Mouse (Mus musculus) heart, embryonic 14.5 days (tissue): ENCODE measurements around the gene Gipc3. TPM values are rescaled to one million over a fixed set of nuclear protein-coding genes. Genes with fewer than 3 reads are reported as not detected.

Source experiments
- ATAC-seq: fragments of 200-750 bp; cut with Nextera tagmentation; 2 replicates; pipeline ENCODE4 v1.8.0; 2017; ENCODE audit warnings: low read depth, moderate TSS enrichment; ENCODE audit not compliant: insufficient number of reproducible peaks, insufficient read depth, low FRiP score
- H3K27ac ChIP-seq, 2 experiments: fragments of 200-500 bp in 1 of 2; fragments of 300-500 bp in 1 of 2; sonication (generic) in 1 of 2; replicated peaks in 1 of 2; 2 replicates each; pipeline ENCODE4 v1.5.1; 2012 to 2014; ENCODE audit warnings: low read depth in 2 of 2, low read length in 2 of 2, control low read depth in 1 of 2, mild to moderate bottlenecking in 1 of 2, mixed read lengths in 1 of 2; ENCODE audit not compliant: control insufficient read depth in 1 of 2, insufficient read depth in 1 of 2
- H3K27me3 ChIP-seq: fragments of 300-500 bp; sonication (generic); 2 replicates; pipeline ENCODE4 v1.6.1; 2014; ENCODE audit warnings: mild to moderate bottlenecking, low read length, control low read depth; ENCODE audit not compliant: control insufficient read depth, insufficient read depth
- H3K36me3 ChIP-seq: fragments of 300-500 bp; sonication (generic); 2 replicates; pipeline ENCODE4 v1.6.1; 2014; ENCODE audit warnings: mild to moderate bottlenecking, control low read depth, low read length, mixed read lengths; ENCODE audit not compliant: control insufficient read depth, insufficient read depth
- H3K4me1 ChIP-seq, 2 experiments: fragments of 200-500 bp in 1 of 2; fragments of 300-500 bp in 1 of 2; sonication (generic) in 1 of 2; 2 replicates each; pipeline ENCODE4 v1.6.1; 2012 to 2014; ENCODE audit warnings: low read length in 2 of 2, control low read depth in 1 of 2, mixed read lengths in 1 of 2; ENCODE audit not compliant: control insufficient read depth in 2 of 2, insufficient read depth in 2 of 2
- H3K4me2 ChIP-seq: fragments of 300-500 bp; sonication (generic); 2 replicates; pipeline ENCODE4 v1.6.1; 2014; ENCODE audit warnings: mild to moderate bottlenecking, low read length
- H3K4me3 ChIP-seq, 2 experiments: fragments of 200-500 bp in 1 of 2; fragments of 300-500 bp in 1 of 2; sonication (generic) in 1 of 2; 2 replicates each; pipeline ENCODE4 v1.5.1; 2012 to 2014; ENCODE audit warnings: low read length in 2 of 2, mild to moderate bottlenecking in 2 of 2, control low read depth in 1 of 2, low read depth in 1 of 2, moderate library complexity in 1 of 2; ENCODE audit not compliant: control insufficient read depth in 1 of 2, insufficient read depth in 1 of 2
- H3K9ac ChIP-seq: fragments of 300-500 bp; sonication (generic); 2 replicates; pipeline ENCODE4 v1.6.1; 2014; ENCODE audit warnings: mild to moderate bottlenecking, low read length
- H3K9me3 ChIP-seq: fragments of 300-500 bp; sonication (generic); 2 replicates; pipeline ENCODE4 v1.6.1; 2016; ENCODE audit warnings: low read length, control low read depth; ENCODE audit not compliant: control insufficient read depth
- WGBS: fragments of 180-500 bp; shearing (Covaris S2); extraction: QIAGEN DNeasy Blood & Tissue Kit; methylation state at CpG from one replicate; pipeline ENCODE4 v1.1.7; 2014; 5-methylcytosine and 5-hydroxymethylcytosine counted together
- polyA plus RNA-seq: library from polyadenylated mRNA; unstranded; fragments of >200 nt; fragmentation: Nextera tagmentation; extraction: Ambion mirVana; gene quantifications from 2 replicates; pipeline ENCODE4 v1.2.1, GENCODE M21; 2014

The Gipc3 gene
- polyA plus RNA-seq, 1 experiment from 2014 or later: 0.11 TPM

DNA sequence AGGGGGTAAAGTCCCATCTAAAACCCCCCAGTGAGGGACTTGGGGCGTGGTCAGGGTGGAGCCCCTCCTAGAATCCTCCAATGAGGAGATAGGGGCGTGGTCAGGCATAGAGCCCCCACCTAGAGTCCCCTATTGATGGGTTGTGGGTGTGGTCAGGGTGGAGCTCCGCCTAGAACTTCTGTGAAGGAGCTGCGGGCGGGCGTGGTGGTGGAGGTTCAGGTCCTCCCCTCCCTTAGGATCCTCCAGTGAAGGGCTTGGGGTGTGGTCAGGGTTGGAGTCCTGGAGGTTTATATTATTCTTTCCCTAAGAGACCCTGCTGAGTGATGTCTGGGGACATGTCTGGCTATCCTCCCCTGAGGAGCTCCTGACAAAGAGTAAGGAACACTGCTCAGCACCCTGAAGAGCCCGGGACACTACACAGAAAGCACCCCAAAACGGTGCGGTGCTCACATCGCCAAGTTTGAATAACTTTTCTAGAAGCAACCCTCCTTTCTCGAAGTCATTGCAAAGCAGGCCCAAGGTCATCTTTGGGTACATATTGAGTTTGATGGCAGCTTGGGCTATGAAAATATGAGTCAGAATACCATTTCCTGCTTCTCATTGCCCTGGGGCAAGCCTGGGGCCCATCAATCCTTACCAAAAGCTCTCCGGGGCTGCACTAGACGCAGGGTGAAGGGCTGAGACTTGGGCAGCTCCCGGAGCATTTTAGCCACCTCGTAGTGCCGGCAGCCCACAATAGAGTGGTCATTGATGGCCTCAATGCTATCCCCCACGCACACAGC is 2.3 kb downstream of the Gipc3 start:
- Histone ChIP-seq H3K4me2 (no peak overlapping the region), H3K36me3 (0 out of 2 replicates have a peak, but pooled peaks cover 6% of the 10 kb centered on the region), H3K4me1 (peaks cover 0 to 5% of the 10 kb centered on the region in 2 experiments; a peak in 1 of 4 replicates), H3K9me3 (no peaks in the 10 kb centered on the region), H3K4me3 (no peak overlapping the region), H3K27ac (no peak overlapping the region), H3K27me3 (peaks cover 19% of the 10 kb centered on the region), H3K9ac (no peak overlapping the region)
- WGBS: 43% methylated on average over 17 of the region's 17 CpGs
- no peak; the same call in 1 of the 2 replicates for ATAC-seq

DNA sequence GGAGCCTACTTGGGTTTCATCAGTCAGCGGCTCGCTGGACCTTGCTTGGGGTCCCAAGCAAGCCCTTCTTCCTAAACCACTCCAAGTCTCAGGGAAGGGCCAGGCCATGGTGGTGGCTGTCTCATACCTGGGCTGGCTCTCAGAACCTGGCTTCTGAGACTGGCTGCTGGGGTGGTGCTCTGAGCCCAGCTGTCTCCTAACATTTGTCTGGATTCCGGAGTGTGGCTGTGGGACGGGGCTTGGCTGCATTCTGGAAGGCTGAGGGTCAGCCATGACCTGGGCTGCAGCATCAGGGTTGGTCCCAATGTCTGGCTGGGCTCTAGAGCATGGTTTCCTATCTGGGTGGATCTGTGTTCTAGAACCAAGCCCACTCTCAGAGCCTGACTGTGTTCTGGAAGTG is 6.5 kb downstream of the Gipc3 start:
- H3K36me3 ChIP-seq: peaks cover 3% of the 10 kb centered on the region; the same call in 1 of the 2 replicates
- no peak overlapping the region for H3K4me3 ChIP-seq
- 87% methylated on average over 4 of the region's 4 CpGs for WGBS
- peak overlapping the region in 1 of 2 experiments; percentile 50; a peak in 2 of 4 replicates for H3K27ac ChIP-seq
- no peak overlapping the region for H3K4me2 ChIP-seq
- no peak for ATAC-seq
- no peaks in the 10 kb centered on the region; the same call in 1 of the 2 replicates for H3K27me3 ChIP-seq
- H3K9ac ChIP-seq: 0 out of 2 replicates have a peak overlapping the region, but pooled peaks have one; percentile 41
- peaks cover 10 to 14% of the 10 kb centered on the region in 2 experiments; a peak in 3 of 4 replicates for H3K4me1 ChIP-seq
- no peaks in the 10 kb centered on the region for H3K9me3 ChIP-seq

DNA sequence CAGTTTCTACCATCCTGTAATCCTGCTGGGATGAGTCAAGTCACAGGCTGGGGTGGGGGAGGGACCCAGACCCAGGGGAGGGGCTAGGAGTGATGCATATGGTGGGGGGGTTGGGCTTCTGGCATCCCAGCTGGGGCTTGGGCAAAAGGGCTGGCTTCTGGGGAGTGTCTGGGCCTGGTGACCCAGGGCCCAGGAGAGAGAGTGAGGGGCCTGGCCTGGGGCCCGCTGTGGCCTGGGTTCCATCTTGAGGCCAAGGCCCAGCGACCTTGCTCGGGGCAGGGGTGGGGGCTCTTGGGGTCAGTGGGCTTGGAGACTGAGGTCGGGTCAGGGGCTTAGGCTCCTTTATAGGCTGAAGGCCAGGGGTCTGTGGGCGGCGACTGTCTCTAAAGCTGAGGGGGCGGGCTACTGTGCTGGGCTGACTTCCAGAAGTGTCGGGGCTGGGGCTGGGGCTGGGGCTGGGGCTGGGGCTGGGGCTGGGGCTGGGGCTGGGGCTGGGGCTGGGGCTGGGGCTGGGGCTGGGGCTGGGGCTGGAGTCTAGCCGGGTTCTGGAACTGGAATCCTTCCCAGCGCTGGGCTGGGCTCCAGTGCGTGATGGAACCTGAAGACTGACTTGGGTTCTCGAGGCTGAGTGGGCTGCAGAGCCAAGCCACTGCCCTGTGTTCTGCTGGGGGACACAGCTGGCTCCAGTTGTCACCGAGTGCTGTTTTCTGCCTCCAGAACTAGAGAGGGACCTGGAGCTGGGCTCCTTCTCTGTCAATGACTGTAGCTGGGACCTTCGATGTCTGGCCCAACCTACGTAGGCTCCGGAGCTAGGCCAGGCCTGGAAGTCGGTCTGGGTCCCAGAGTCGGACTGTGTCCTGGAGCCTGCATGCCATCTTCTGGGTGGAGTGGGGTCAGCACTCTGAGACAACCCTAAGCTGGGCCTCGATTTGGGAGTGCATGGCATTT is 7.4 kb downstream of the Gipc3 start:
- WGBS: 44% methylated on average over 15 of the region's 19 CpGs
- H3K4me1 ChIP-seq: peaks cover 14 to 16% of the 10 kb centered on the region in 2 experiments; a peak in 3 of 4 replicates

DNA sequence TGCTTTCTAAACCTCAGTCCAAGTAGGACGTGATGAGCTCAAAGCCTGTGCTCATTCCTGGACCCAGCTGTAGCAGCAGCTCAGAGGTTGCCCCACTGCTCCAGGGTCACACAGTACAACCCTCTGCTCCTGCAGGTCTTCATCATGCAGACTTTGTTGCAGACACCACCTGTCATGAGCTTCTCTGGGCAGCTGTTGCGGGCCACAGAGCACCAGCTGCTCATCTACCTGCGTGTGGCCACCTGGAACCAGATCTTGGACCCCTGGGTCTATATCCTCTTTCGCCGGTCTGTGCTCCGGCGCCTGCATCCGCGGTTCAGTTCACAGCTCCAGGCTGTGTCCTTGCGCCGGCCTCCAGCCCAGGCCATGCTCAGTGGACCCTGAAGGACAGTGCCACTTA is 8.7 kb downstream of the Gipc3 start:
- H3K27me3 ChIP-seq: no peaks in the 10 kb centered on the region; the same call in 1 of the 2 replicates
- 78% methylated on average over 11 of the region's 11 CpGs for WGBS
- ATAC-seq: no peak
- H3K4me3 ChIP-seq: no peak overlapping the region
- peaks cover 3% of the 10 kb centered on the region; the same call in 1 of the 2 replicates for H3K36me3 ChIP-seq
- peaks cover 26 to 28% of the 10 kb centered on the region in 2 experiments for H3K4me1 ChIP-seq
- H3K9ac ChIP-seq: no peak overlapping the region
- H3K4me2 ChIP-seq: no peak overlapping the region
- H3K9me3 ChIP-seq: no peaks in the 10 kb centered on the region
- H3K27ac ChIP-seq: no peak overlapping the region

More for the DNA sequence above, 7.4 kb downstream of the Gipc3 start:
- Histone ChIP-seq H3K27ac (peak overlapping the region; percentile 50 to 74), H3K36me3 (peaks cover 3% of the 10 kb centered on the region; the same call in 1 of the 2 replicates), H3K9ac (0 out of 2 replicates have a peak overlapping the region, but pooled peaks have one; percentile 41), H3K4me2 (no peak overlapping the region), H3K9me3 (no peaks in the 10 kb centered on the region), H3K4me3 (no peak overlapping the region), H3K27me3 (no peaks in the 10 kb centered on the region; the same call in 1 of the 2 replicates)
- ATAC-seq: peak; percentile 7; the same call in 1 of the 2 replicates

DNA sequence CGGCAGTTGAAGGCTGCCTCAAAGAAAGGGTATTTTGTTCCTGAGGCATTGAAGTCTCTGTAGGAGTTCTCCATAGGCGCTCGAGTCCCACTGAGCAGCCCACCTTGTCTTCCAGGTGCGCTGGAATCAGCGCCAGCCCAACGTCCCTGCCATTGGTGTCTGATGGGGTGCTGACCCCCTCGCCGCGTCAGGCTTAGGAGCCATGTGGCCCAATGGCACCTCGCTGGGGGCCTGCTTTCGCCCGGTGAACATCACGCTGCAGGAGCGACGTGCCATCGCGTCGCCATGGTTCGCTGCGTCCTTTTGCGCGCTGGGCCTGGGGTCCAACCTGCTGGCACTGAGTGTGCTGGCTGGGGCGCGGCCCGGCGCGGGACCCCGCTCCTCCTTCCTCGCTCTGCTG is 10.8 kb downstream of the Gipc3 start:
- 34% methylated on average over 29 of the region's 29 CpGs for WGBS

DNA sequence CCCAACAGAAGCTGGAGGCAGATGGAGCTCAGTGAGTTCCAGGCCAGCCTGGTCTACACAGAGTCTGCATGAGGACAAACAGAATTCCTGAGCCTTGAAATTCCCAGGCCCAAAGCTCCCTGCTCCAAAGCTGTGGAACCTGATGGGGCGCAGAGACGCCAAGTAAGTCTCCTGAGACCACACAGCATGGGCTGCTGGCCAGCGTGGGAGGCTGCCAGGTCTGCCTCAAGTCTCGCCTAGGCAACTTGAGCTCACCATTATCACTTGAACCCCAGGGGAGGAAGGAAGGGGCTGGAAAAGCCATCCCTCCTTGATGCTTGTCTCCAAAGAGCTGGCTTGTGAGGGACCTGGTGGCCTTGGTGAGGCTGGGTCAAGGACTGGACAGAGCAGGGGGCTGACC is 13.1 kb downstream of the Gipc3 start:
- peak overlapping the region; percentile 58; the same call in 1 of the 2 replicates for H3K9ac ChIP-seq
- H3K9me3 ChIP-seq: no peaks in the 10 kb centered on the region
- H3K36me3 ChIP-seq: peaks cover 26% of the 10 kb centered on the region
- WGBS: 36% methylated on average over 4 of the region's 4 CpGs
- H3K4me2 ChIP-seq: peak overlapping the region; percentile 52
- H3K27ac ChIP-seq: peak overlapping the region; percentile 93 to 96
- no peaks in the 10 kb centered on the region for H3K27me3 ChIP-seq
- peak overlapping the region; percentile 4 to 7; a peak in 2 of 4 replicates for H3K4me3 ChIP-seq
- no peak for ATAC-seq
- H3K4me1 ChIP-seq: peaks cover 37 to 40% of the 10 kb centered on the region in 2 experiments

More for the DNA sequence above, 10.8 kb downstream of the Gipc3 start:
- H3K4me1 ChIP-seq: peaks cover 43 to 44% of the 10 kb centered on the region in 2 experiments
- H3K36me3 ChIP-seq: peaks cover 4% of the 10 kb centered on the region
- no peak overlapping the region for H3K4me3 ChIP-seq
- no peaks in the 10 kb centered on the region for H3K27me3 ChIP-seq
- peak overlapping the region; percentile 26; the same call in 1 of the 2 replicates for H3K9ac ChIP-seq
- H3K27ac ChIP-seq: no peak overlapping the region
- H3K9me3 ChIP-seq: no peaks in the 10 kb centered on the region
- no peak for ATAC-seq
- peak overlapping the region; percentile 35 for H3K4me2 ChIP-seq
